ENCODE assay signal across 14 mouse cellular contexts in genomic region chr9:107470427-107470826, GRCm38 (mm10).
A peak's percentile ranks its signal among the peaks of the same experiment; 100 is the strongest.
DNase-seq lines count a peak whose midpoint lies in the region; ATAC-seq lines count a peak whose summit lies in the region.
"Had no signal": no experiment of that assay in that cellular context is flagged by ENCODE, and none has a peak within 500 bp of the region (broad histone marks: within the 10 kb centered on the region; RNA-seq: fewer than 3 reads in every experiment).

No protein-coding gene starts in this region.

- H3K27me3 ChIP-seq in hindbrain, embryonic 12.5 days, result peaks cover 6% of the 10 kb centered on the region; the same call in 1 of the 2 replicates
- H3K27me3 ChIP-seq in hindbrain, embryonic 10.5 days (ENCODE audit: insufficient read depth, poor library complexity, severe bottlenecking), result peaks cover 49% of the 10 kb centered on the region
- H3K27me3 ChIP-seq in limb, embryonic 10.5 days (ENCODE audit: low read depth, poor library complexity, severe bottlenecking), result peaks cover 100% of the 10 kb centered on the region
- H3K27me3 ChIP-seq: intestine, embryonic 15.5 days had no signal

- 56% methylated on average over 15 of the region's 15 CpGs for WGBS in hindbrain, embryonic 12.5 days
- WGBS in hindbrain, embryonic 10.5 days, result 67% methylated on average over 15 of the region's 15 CpGs
- 41% methylated on average over 15 of the region's 15 CpGs for WGBS in limb, embryonic 10.5 days

- H3K9me3 ChIP-seq in hindbrain, embryonic 12.5 days (replicated peaks), result no peaks in the 10 kb centered on the region
- no peaks in the 10 kb centered on the region for H3K9me3 ChIP-seq in hindbrain, embryonic 10.5 days
- H3K9me3 ChIP-seq in limb, embryonic 10.5 days (replicated peaks), result no peaks in the 10 kb centered on the region
- H3K9me3 ChIP-seq: intestine, embryonic 15.5 days; limb, embryonic 15.5 days had no signal

- 0 out of 2 replicates have a peak, but pooled peaks have one; percentile 43 for ATAC-seq in hindbrain, embryonic 12.5 days (ENCODE audit: low FRiP score)
- ATAC-seq: intestine, embryonic 15.5 days had no signal

- peaks cover 27% of the 10 kb centered on the region for H3K4me1 ChIP-seq in hindbrain, embryonic 12.5 days
- peaks cover 43% of the 10 kb centered on the region for H3K4me1 ChIP-seq in hindbrain, embryonic 10.5 days (replicated peaks)
- peaks cover 33% of the 10 kb centered on the region for H3K4me1 ChIP-seq in limb, embryonic 10.5 days
- H3K4me1 ChIP-seq: intestine, embryonic 15.5 days had no signal

- no peaks in the 10 kb centered on the region for H3K36me3 ChIP-seq in hindbrain, embryonic 12.5 days
- H3K36me3 ChIP-seq in hindbrain, embryonic 10.5 days, result no peaks in the 10 kb centered on the region
- no peaks in the 10 kb centered on the region for H3K36me3 ChIP-seq in limb, embryonic 10.5 days
- H3K36me3 ChIP-seq: intestine, embryonic 15.5 days; limb, embryonic 15.5 days had no signal

- no peak overlapping the region for H3K4me2 ChIP-seq in hindbrain, embryonic 12.5 days (replicated peaks)
- H3K4me2 ChIP-seq: intestine, embryonic 15.5 days; limb, embryonic 15.5 days; lung, embryonic 14.5 days had no signal

- DNase-seq in hindbrain, embryonic 10.5 days (ENCODE audit: low spot score), result no peak
- peak; percentile 32 for DNase-seq in right cerebral cortex, postnatal 4 days
- DNase-seq in right cerebral cortex, postnatal 36 days (ENCODE audit: low spot score in 2 of 2), result no peak
- peak; percentile 53 for DNase-seq in limb, embryonic 10.5 days (ENCODE audit: low spot score)
- DNase-seq in adrenal gland, adult 8-10 months, result no peak
- DNase-seq in adrenal gland, adult 2 months, result no peak
- DNase-seq in frontal cortex, adult 2 months (ENCODE audit: extremely low spot score in 1 of 2, low spot score in 1 of 2), result no peak
- DNase-seq: adrenal gland, postnatal 36 days; cerebellum, adult 11 months; kidney, postnatal 10 days; lung, embryonic 14.5 days had no signal

- H3K9ac ChIP-seq in hindbrain, embryonic 12.5 days, result no peak overlapping the region
- H3K9ac ChIP-seq: intestine, embryonic 15.5 days; limb, embryonic 15.5 days; lung, embryonic 14.5 days had no signal

- peak overlapping the region; percentile 52; the same call in 1 of the 2 replicates for H3K27ac ChIP-seq in hindbrain, embryonic 12.5 days
- H3K27ac ChIP-seq in hindbrain, embryonic 10.5 days, result no peak overlapping the region
- H3K27ac ChIP-seq in limb, embryonic 10.5 days, result 0 out of 2 replicates have a peak overlapping the region, but pooled peaks have one; percentile 11
- H3K27ac ChIP-seq: intestine, embryonic 15.5 days; limb, embryonic 15.5 days had no signal

- H3K4me3 ChIP-seq in hindbrain, embryonic 12.5 days, result no peak overlapping the region
- no peak overlapping the region for H3K4me3 ChIP-seq in hindbrain, embryonic 10.5 days
- 0 out of 2 replicates have a peak overlapping the region, but pooled peaks have one; percentile 2 for H3K4me3 ChIP-seq in limb, embryonic 10.5 days
- H3K4me3 ChIP-seq: intestine, embryonic 15.5 days; limb, embryonic 15.5 days had no signal

Comparison
In these comparisons a context has a peak if more than half of its experiments do, and no peak if none do; other contexts are left out.
1. DNase-seq: peak in right cerebral cortex, postnatal 4 days (single experiment) and limb, embryonic 10.5 days (single experiment); none in hindbrain, embryonic 10.5 days (single experiment), right cerebral cortex, postnatal 36 days (0 of 2), adrenal gland, adult 8-10 months (single experiment), adrenal gland, adult 2 months (single experiment) and frontal cortex, adult 2 months (0 of 2).